Mouse (Mus musculus) gastrocnemius, postnatal 25 days (tissue): ENCODE results near the gene Cptp. TPM values are rescaled to one million over a fixed set of nuclear protein-coding genes. Genes with fewer than 3 reads are reported as not detected.

Source experiments
- DNase-seq: peaks from one replicate; pipeline ENCODE4 v3.0.0; 2022
- long read RNA-seq, 2 experiments: library from polyadenylated mRNA; stranded (forward); transcript quantifications; one replicate each; pipeline ENCODE4 v2.0.0; 2021
- total RNA-seq, 2 experiments: library from RNA; stranded (reverse); gene quantifications; 1 replicate in 1 of 2; 2 replicates in 1 of 2; pipeline ENCODE4 v1.2.3; 2021

The Cptp gene
- 10 to 100 TPM; 15.6 to 16.6 TPM for total RNA-seq
- long read RNA-seq, experiment 1, transcript Cptp-201 (3 exons, 2,662 nt), result major isoform, 11 of 14 reads
- long read RNA-seq, experiment 1, partial matches to known transcripts, result 1 of 14 reads
- long read RNA-seq, experiment 1, other reads (novel, unspliced or antisense), result 2 of 14 reads
- long read RNA-seq, experiment 2, transcript Cptp-201 (3 exons, 2,662 nt), result major isoform, 12 of 17 reads
- long read RNA-seq, experiment 2, partial matches to known transcripts, result 2 of 17 reads
- long read RNA-seq, experiment 2, other reads (novel, unspliced or antisense), result 3 of 17 reads

- DNase-seq, result peak; percentile 97
Observed at GRCm38 (mm10) chr4:155869317-155870033, at the start of gene Cptp, which contains the start of gene Ints11. TSS of gene Cptp (minus strand) at chr4:155869440. TSS of gene Ints11 (plus strand) at chr4:155869546.

GRCm38 (mm10) chr4:155908751-155909150 lies 39.5 kb upstream of the Cptp start:
- no peak for DNase-seq

- DNase-seq, result no peak
Observed at GRCm38 (mm10) chr4:155908281-155908680, 39.0 kb upstream of the Cptp start.

GRCm38 (mm10) chr4:155907003-155907402 lies 37.8 kb upstream of the Cptp start:
- DNase-seq, result no peak

- DNase-seq, result no peak
Observed at GRCm38 (mm10) chr4:155906125-155906524, 36.9 kb upstream of the Cptp start.

GRCm38 (mm10) chr4:155905634-155906033 lies 36.4 kb upstream of the Cptp start:
- DNase-seq, result no peak

GRCm38 (mm10) chr4:155904318-155905102 lies 35.3 kb upstream of the Cptp start:
- no peak for DNase-seq

- DNase-seq, result no peak
Observed at GRCm38 (mm10) chr4:155903246-155903645, 34.0 kb upstream of the Cptp start.

GRCm38 (mm10) chr4:155901205-155901604 lies 32.0 kb upstream of the Cptp start:
- DNase-seq, result no peak

- no peak for DNase-seq
Observed at GRCm38 (mm10) chr4:155899355-155899754, 30.1 kb upstream of the Cptp start.

- DNase-seq, result no peak
Observed at GRCm38 (mm10) chr4:155898318-155898717, 29.1 kb upstream of the Cptp start.

- no peak for DNase-seq
Observed at GRCm38 (mm10) chr4:155896461-155896860, 27.2 kb upstream of the Cptp start.

- DNase-seq, result no peak
Observed at GRCm38 (mm10) chr4:155895826-155896225, 26.6 kb upstream of the Cptp start.

- peak; percentile 59 for DNase-seq
Observed at GRCm38 (mm10) chr4:155895216-155895615, 26.0 kb upstream of the Cptp start.

- DNase-seq, result peak; percentile 86
Observed at GRCm38 (mm10) chr4:155894311-155894881, 25.2 kb upstream of the Cptp start.

GRCm38 (mm10) chr4:155893212-155893690 lies 24.0 kb upstream of the Cptp start:
- DNase-seq, result no peak

- DNase-seq, result peak; percentile 52
Observed at GRCm38 (mm10) chr4:155892438-155893211, 23.4 kb upstream of the Cptp start.

- DNase-seq, result peak; percentile 87
Observed at GRCm38 (mm10) chr4:155892017-155892416, 22.8 kb upstream of the Cptp start.

GRCm38 (mm10) chr4:155891551-155892001 lies 22.3 kb upstream of the Cptp start, which contains the start of the genes Pusl1 and Acap3:
TSS of gene Pusl1 (minus strand) at chr4:155891781.
TSS of gene Acap3 (plus strand) at chr4:155891822.
- peak; percentile 95 for DNase-seq

GRCm38 (mm10) chr4:155891011-155891471 lies 21.8 kb upstream of the Cptp start:
- no peak for DNase-seq

GRCm38 (mm10) chr4:155889316-155889715 lies 20.1 kb upstream of the Cptp start:
- DNase-seq, result no peak
